Mouse (Mus musculus) heart, postnatal 0 days (tissue): ENCODE measurements around the gene Stap1.

Source experiments
- CTCF ChIP-seq: IDR thresholded peaks from 2 replicates; pipeline ENCODE4 v1.5.1; 2016; ENCODE audit warnings: antibody characterized with exemption, control low read depth, low read depth
- EP300 ChIP-seq: IDR thresholded peaks from 2 replicates; pipeline ENCODE4 v1.6.1; 2016; ENCODE audit warnings: antibody characterized with exemption, low read depth

DNA sequence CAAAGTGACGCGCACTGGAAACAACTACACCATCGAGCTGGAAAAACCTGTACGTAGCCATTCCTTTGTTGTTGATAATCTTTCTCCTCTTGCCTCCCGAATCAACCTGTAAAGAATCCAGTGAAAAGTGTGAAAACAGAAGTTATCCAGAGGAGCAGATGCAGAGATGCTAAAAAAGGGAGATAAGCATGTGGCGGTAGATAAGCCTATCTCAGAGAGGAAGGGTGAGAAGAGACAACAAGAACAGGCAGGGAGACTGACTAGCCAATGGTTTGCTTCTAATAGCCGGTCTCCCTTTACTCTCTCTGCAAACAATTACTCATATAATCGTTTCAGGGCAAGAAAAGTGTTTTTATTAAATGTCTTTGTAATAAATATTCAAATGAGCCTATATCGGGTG is 23.2 kb downstream of the Stap1 start:
- no peak for TF ChIP-seq EP300
- TF ChIP-seq CTCF, result no peak
